Mouse (Mus musculus): Measurements from ENCODE around the gene Gps2. TPM values are rescaled to one million over a fixed set of nuclear protein-coding genes. Genes with fewer than 3 reads are reported as not detected.
A peak's percentile ranks its signal among the peaks of the same experiment; 100 is the strongest.
"Not testable (repeated sequence)": the region's sequence is repeated elsewhere in the genome, so short reads cannot be mapped to it uniquely, and the experiment has no call there.

Gps2 gene
- total RNA-seq, 2 experiments from 2014 or later = 35.9 to 44.5 TPM

DNA sequence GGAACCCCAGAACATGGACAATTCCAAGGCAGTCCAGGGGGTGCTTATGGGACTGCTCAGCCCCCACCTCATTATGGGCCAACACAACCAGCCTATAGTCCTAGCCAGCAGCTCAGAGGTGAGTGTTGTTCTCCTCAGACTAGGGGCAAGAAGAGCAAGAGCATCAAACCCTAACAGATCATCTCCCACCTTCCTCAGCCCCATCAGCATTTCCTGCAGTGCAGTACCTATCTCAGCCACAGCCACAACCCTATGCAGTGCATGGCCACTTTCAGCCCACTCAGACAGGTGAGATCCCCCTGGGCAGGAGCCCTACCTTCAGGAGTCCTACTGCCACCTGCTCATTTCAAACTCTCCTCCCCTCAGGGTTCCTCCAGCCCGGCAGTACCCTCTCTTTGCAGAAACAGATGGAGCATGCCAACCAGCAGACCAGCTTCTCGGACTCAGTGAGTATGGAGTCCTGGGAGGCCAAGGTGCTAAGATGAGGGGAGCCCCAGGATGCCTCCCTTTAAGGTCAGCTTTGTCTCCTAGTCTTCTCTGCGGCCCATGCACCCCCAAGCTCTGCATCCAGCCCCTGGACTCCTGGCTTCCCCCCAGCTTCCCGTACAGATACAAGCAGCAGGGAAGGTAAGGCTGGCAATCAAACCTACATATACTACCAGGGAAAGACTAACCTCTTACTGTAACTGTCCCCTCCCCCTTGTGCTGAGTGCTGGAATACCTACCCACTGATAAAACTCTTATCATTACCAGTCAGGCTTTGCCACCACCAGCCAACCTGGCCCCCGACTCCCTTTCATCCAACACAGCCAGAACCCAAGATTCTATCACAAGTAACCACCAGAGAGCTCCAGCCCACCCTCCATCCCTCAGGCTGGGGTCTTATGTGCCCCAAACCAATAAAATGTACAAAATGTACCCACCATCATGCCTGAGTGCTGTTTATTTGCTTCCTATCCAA lies 2.3 kb downstream of the Gps2 start:
- no peak for DNase-seq (ENCODE audit: low spot score in 2 of 2)

DNA sequence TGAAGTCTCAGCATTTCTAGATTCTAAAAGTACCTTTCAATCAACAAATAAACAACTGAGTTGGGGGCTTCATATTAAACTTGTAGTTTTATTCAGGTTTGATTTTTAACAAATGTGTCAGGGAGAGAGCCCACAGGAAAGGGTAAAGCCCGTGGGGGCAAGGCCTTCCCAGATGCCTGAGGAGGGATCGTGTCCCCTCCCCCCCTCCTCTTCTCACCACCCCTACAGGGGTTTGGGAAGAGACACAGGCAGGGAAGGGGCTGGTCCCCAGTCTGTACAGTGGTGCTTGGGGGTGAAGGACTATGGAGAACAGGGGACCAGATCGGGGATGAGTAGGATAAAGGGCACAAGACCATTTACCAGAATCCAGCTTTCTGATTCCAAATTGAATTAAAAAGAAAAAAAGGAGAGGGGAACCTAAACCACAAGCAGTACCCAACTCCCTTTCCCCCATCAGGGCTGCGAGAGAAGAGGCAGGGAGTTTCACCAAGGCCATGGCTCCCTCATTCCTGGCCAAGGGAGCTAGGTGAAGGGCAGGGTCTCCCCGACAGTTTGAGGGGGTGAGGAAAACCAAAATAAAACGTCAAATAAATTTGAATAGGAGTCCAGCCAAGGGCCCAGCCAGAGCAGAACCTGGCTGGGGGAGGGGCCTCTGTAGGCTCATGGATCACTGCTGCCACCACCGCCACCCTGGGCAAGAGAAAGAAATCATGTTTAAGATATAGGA lies 3.1 kb downstream of the Gps2 start:
- not testable (repeated sequence) for DNase-seq (ENCODE audit: low spot score in 2 of 2)

DNA sequence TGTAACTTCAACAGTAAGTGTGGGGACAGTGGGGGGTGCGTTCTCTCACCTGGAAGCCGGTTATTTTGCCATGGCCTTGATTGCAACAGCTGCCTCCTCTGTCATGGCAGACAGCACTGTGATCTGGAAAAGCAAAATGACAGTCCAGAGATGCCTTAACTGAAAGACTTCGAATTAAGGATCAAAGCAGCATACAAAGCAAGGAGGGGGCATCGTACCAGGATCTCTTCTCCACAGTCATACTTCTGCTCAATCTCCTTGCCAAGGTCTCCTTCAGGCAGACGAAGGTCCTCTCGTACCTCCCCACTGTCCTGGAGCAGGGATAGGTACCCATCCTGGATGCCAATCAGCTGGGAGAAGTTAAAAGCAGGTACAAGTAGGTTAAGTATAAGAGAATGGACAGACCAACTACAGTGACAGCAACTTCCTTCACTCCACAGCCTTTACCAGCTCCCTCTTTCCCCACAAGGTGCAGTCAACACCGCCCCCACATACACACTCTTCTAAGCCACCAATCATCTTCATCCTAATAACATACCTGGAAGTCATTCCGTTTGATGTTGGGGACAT lies 3.8 kb downstream of the Gps2 start:
- no peak for DNase-seq (ENCODE audit: low spot score in 2 of 2)

DNA sequence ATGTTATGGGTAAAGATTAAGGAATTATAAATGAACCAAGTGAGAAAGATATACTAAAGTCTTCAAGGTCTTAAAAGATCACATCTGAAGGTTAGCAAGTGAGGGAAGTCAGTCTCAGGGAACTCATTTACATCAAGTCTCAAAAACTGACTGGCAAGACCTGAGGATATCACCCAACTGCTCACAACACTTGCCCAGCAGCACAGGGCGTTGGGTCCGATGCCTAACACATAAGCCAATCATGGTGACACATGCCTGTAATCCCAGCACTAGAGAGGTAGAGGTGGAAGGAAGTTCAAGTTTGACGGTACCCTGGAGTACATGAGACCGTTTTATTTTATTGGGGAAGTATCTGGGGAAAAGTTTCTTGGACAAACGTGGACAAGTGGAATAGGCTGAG lies 4.4 kb downstream of the Gps2 start:
- no peak for DNase-seq (ENCODE audit: low spot score in 2 of 2)

DNA sequence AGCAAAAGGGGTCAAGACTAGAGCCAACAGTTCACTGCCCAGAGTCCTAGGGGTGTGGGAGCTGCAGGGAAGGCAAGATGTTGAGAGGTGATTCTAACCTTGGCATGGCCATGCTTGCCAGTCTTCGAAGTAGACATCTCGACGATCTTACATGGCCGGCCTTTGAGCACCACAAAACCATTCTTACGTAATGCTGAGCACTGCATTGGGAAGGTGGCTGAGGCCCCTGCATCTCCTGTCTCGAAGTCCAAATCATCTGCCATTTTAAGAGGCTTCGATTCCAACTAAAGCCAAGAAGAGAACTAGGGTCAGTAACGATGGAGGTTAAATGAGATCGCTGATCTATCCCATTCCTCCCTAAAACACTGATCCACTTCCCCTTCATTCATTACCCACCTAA lies 5.4 kb downstream of the Gps2 start:
- DNase-seq (ENCODE audit: low spot score in 2 of 2) = no peak

DNA sequence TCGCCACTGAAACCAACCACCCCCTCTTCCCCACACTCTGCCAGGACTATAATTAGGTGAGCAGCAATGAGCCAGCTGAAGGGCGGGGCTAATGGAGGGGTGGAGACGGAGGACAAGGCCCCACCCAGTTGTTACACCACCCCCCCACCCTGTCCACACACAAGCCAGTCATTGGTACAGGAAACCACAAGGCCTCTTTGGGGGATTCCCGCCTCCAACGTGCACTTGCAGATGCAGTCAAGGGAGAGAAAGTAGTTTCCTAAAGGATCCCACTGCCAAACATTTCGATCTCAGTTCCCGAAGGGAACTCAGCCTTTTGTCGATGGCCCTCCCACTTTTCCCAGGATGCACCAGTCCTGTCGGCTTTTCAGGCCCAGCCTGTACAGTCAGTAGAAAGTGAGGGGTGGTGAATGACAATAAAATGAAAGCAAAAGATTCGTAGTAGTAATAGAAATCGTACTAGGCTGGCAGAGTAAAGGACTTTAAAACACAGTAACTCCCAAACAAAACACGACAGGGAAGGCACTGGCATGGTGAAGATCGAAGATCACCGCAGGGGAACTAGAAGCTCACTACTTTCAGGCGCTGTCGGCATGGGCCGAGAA lies 6.1 kb downstream of the Gps2 start:
- DNase-seq (ENCODE audit: low spot score in 2 of 2) = peak in 1 of 2 experiments; percentile 78

DNA sequence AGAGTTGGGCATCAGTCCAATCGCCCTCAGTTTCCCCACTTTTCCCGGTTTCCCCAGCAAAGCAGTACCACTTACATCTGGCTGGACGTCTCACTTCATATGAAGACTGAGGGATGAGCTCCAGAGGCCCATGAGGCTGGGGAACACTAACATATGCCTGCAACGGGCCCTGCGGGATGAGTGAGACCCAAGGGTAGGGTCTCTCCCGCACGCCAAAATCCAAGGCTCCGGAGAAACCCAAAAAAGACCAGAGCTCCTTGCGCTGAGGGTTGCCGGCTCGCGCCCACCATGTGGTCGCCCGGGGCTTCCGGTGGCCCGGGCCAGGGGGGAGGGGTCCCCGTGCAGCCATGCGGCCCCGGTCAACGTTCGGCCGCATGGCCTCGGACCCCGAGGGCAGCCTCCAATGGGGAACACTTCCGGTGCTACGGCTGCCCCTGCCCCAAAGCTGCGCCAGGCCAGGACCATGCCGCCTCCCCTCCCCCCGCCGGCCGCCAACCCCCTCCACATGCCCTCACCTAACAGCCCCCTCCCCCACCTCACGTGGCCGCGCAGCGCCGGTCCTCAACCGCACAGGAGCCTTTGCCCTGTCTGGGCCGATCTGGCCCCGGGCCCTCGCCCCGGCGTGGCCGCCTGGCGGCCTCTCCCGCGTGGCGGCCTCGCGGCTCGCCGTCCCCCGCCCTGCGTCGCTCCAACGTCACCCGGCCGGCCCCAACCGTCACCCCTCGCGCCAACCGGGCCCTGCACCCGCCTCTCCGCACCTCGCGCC lies 6.8 kb downstream of the Gps2 start:
- peak; percentile 40 to 58 for DNase-seq (ENCODE audit: low spot score in 2 of 2)

DNA sequence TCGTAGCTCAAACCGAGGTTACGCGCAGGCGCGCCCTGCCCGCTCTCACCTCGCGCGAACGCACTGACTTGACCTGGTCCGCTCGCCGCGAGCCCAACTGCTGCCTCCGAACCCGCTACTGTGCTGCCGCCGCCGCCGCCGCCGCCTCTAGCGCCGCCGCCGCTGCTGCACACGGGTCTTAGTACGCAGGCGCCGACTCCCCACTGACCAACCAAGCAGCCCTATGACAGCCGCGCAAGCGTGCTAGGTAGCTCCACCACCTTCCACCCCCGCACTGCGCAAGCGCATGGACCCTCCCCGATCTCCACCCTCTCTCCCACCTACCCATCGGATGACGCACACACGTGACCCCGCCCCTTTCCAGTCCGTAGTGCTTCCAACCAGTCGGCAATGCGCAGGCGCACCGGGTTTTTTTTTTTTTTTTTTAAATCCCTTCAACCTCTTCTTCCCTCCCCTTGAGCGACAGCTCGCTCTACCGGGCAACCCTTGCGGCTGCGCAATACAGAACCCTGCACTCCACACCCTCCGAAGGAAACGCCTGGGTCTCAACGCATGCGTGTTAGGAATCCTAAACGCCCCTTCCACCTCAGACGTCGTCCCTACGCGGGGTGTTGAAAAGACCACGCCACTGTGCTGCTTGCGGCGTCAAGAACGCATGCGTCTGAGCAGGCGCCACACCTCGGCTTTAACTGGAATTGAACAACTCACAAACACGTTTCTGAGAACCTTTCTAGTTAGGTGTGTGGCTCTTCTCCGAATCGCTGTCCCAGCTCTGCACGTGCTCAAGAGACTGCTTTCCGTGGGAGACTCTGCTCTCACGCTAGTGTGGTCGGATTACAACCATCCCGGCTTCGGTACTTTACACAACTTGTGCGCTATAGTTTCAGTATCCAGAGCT lies 7.7 kb downstream of the Gps2 start, which contains the start of gene Eif5a:
Gene Eif5a (minus strand): TSS at position 845 of the 898 bp plus-strand sequence.
- peak; percentile 100 for DNase-seq (ENCODE audit: low spot score in 2 of 2)

DNA sequence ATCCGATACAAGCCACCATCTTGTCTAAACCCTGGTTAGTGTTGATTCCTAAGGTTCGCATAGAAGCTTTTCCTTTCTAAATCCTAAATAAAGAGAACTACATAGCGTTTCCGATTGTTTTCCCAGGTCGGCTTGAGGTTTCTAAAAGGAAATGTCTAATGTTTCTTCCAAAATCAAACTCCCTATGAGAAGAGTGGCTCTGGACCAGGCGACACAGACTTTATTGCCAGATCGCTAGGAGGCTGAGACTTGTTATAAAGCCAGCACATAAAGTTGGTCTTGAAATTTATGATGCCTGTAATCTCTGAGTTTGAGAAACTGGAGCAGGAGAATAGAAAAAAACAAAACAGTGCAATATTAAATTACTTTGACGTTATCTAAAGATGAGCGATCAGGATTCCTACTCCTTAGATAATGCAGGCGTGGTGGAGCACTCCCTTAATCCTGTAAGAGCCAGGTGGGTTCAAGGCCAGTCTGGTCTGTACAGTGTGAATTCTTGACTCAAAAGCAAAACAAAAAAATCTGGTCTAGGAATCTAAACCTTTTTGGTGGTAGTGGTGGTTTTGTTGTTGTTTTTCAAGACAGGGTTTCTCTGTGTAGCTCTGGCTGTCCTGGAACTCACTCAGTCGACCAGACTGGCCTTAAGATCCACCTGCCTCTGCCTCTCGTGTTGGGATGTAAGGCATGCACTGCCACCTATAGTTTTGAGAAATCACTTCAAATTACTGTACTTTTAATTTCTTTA lies 8.5 kb downstream of the Gps2 start:
- DNase-seq (ENCODE audit: low spot score in 2 of 2) = no peak

DNA sequence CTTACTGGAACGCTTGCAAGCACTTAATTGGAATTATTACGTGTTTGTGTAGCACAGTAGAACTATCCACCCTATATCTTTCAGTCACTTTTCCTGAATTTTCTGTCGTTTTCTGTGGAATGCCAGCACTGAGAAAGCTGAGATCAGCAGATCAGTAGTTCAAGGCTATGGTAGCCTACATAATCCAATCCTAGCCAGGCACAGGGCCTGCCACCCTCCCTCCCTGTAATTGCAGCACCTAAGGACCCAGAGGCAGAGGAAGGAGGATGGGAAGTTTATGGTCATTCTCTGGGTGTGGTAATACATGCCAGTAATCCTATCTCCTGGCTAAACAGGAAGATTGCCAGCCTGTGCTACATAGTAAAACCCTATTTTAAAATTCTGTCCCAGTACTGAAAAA lies 9.1 kb downstream of the Gps2 start:
- no peak for DNase-seq (ENCODE audit: low spot score in 2 of 2)

DNA sequence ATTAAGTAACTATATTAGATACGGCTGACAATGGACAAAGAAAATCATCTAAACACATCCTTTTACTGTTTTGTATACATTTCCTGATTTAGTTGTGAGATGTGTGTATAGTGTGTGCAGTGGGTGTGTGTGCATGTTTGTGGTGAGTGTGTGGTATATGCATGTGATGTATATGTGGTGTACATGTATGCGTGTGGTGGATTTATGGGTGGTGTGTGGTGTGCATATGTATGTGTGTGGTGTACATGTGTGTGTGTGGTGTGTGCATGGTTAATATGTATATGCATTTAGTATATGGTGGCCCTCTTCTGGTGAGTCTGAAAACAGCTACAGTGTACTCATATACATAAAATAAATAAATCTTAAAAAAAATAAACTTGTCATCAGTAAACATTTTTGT lies 13.8 kb downstream of the Gps2 start:
- no peak for DNase-seq (ENCODE audit: low spot score in 2 of 2)

DNA sequence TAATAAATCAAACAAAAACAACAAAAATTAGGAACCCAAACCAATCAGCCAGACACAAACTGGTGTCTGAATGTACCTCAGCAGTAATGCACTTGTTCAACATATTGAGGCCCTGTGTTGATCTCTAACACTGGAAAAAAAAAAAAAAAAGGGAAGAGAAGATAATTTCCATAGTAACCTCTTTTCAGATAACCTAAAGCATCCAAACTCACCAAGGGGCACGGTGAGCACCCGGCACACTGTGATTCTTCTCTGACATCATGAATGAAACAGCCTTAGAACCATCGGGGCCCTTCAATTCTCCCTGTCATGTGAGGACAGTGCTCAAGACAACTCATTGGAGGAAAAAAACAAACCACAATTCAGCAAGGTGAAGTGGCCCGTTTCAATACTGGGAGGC lies 16.0 kb downstream of the Gps2 start:
- DNase-seq (ENCODE audit: low spot score in 2 of 2) = no peak

DNA sequence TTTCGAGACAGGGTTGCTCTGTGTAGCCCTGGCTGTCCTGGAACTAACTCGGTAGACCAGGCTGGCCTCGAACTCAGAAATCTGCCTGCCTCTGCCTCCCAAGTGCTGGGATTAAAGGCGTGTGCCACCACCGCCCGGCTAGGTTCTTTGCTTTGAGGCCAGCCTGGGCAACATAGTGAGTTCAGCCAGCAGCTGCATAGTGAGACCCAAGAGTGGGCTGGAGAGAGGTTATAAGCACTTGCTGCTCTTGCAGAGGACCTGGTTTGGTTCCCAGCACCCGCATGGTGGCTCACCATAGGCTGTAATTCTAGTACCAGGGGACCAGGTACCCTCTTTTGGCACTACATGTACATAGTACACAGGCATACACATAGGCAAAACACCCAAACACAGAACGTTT lies 16.5 kb downstream of the Gps2 start:
- not testable (repeated sequence) for DNase-seq (ENCODE audit: low spot score in 2 of 2)

DNA sequence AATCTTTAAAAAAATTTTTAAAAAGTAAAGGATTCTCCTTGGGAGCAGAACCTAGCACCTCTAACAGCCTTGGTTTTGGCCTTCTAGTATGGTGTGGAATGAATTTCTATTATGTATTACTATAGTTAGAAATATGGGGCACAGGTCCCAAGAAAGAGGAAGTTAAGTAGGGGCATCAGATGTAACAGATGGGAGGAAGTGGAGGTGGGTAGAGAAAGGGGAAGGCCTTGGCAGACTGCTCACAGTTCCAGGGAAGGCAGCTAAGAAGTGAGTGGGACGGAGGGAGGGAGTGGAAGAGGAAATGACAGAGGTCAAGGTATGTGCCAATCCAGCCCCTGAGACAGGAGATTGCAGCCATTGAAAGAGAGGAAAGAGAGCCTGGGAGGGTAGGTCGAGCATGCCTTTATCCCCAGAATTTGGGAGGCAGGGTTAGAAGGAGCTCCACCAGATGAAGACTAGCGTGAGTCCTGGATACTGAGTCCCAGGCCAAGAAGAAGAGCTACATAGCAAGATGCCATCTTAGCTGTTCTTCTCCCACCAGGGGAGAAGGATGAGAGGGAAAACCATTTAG lies 17.4 kb downstream of the Gps2 start:
- DNase-seq (ENCODE audit: low spot score in 2 of 2) = no peak

DNA sequence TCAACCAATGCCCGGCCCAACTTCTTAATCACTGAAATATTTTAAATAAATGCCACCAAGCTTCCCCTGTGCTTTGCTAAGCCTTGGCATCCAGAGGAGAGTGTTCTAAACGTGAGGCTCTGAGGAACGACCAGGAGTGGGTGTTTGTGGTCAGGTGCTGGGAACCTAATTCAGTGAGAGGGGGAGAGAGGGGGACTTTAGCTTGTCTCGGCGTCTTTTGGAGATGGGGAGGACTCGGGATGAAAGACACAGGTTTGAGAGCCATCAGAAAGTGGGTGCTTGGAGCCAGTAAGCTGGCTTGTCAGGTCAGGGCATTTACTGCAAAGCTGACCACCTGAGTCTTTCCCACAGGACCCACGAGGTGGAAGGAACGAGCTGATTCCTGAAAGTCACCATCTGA lies 18.1 kb downstream of the Gps2 start:
- DNase-seq (ENCODE audit: low spot score in 2 of 2) = no peak

DNA sequence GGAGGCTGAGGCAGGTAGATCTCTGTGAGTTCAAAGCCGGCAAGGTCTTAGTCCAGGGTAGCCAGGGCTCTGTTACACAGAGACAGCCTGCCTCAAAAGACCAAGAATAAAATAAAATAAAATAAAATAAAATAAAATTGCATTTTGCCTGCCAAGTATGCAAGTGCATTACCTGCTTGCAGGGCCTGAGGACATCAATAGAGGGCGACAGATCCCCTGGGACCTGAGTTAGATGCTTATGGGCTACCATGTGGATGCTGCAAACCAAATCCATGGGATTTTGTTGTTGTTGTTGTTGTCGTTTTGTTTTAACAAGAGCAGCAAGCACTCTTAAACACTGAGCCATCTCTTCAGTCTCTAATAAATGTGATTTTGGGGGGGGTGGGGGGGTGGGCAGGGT lies 18.6 kb downstream of the Gps2 start:
- DNase-seq (ENCODE audit: low spot score in 2 of 2) = no peak

DNA sequence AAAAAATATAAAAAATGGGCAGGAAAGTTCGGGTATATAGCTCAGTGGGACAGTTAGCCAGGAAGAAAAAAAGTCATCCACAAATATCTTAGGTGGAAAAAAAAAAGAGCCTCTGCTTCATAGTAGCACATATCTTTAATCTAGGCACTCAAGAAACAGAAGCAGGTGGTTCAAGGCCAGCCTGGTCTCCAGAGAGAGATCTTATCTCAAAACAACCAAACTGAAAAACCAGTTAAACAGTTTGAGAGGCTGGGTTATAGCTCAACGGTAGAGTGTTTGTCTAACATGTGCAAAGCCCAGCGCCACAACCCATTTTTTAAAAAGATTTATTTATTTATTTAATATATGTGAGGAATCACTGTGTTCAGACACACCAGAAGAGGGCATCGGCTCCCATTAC lies 19.4 kb downstream of the Gps2 start:
- no peak for DNase-seq (ENCODE audit: low spot score in 2 of 2)

DNA sequence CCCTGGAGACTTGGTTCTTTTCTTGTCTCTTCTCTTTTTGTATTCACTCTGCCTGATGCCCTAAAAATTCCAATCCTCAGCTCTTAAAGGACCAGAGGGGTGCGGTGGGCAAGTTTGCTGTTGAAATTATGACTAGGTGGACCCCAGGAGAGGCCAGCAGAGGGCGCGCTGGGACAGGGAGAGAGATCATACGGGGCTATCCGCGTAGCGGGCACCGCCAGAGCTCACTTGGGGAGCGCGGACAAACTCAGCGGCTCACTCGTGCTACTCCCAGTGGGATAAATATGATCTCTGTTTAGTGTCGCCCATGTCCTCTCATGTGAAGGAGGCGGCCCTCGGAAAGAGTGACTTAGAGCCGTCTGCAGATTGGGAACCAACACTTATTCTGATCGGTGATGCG lies 20.5 kb downstream of the Gps2 start:
- DNase-seq (ENCODE audit: low spot score in 2 of 2) = peak; percentile 92 to 93

DNA sequence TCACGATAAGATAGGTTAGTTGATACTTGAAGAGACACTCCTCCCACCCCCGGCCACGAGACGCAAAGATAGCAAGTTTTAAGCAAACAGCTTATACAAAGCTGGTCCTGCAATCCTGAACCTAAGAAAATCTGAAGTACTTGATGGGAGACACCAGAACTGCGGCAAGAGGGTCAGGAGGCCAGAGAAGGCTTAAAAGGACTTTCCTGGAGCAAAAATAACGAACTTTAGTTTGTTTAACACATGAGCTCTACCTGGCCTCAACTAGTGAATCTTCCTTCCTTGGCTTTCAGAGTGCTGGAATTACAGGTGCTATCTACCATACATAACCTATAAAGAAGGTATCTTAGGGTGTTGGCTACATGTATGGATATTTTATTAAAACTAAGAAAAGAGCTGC lies 21.0 kb downstream of the Gps2 start:
- no peak for DNase-seq (ENCODE audit: low spot score in 2 of 2)
